Mouse (Mus musculus) layer of hippocampus, postnatal 25 days (tissue): Measurements from ENCODE around the gene Stc2. TPM values are rescaled to one million over a fixed set of nuclear protein-coding genes. Genes with fewer than 3 reads are reported as not detected.

Experiments
- DNase-seq, 2 experiments: peaks; one replicate each; pipeline ENCODE4 v3.0.0; 2022; ENCODE audit warnings: mixed read lengths in 2 of 2, low spot score in 1 of 2; ENCODE audit errors: extremely low spot score in 1 of 2
- total RNA-seq, 2 experiments: library from RNA; stranded (reverse); gene quantifications; 2 replicates each; pipeline ENCODE4 v1.2.3; 2021

Gene Stc2
- total RNA-seq, 2 experiments from 2014 or later = 4.7 to 4.9 TPM

DNA sequence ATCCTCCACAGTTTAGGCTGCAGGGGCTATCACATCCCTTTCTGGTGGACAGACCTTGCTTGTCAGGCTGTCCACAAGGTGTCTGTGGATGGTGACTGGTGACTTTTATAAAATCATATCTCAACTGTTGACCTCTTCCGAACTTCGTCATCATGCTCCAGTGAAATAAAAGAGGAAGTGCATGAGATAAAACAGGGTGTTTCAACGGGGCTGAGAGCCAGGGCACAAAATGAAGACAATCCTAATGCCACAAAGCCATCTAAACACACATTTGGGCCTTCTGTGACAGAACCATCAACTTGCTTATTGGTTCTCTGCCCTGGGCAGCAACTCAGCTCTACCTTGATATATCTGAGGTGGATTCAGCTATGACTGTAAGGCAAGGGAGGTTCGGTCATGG lies 3.0 kb downstream of the Stc2 start:
- no peak for DNase-seq

- no peak for DNase-seq
Observed at GRCm38 (mm10) chr11:31366421-31366820, 3.5 kb downstream of the Stc2 start.

DNA sequence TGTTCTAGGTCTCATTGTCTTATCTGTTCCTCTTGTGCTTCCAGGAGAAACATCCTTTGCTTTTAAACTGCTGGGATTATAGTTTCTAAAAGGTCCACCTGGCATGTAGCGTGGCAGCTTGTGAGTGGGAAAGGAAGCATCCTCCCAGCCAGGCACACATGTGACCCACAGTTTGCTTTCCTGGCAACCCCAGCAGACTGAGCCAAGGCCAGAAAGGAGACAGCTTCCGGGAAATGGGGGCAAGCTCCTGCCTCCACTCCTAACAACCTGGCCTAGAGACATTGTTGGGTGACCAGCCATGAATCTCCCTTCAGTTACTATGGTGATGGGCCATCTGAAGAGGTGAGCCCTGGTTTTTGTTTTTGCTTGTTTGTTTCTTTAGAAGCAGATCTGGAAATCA lies 3.9 kb downstream of the Stc2 start:
- DNase-seq = no peak

DNA sequence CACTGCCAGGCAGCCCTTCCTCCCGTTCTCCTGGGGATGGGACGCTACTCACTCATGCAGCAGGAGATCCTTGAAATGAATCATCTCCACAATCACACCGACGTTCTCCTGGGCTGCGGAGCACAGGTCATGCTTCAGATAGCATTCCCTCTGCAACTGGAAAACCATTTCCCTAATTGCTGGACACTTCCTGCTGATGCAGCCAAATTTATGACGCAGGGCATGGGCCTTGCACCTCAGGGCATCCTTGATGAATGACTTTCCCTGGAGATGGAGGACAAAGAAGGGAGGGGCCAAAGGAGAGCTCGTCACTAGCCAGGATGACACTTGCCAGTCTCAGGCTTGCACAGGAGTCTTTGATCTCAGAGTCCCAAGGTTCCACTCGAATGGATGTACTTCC lies 4.6 kb downstream of the Stc2 start:
- no peak for DNase-seq

- DNase-seq = no peak
Observed at GRCm38 (mm10) chr11:31362856-31363255, 7.0 kb downstream of the Stc2 start.

DNA sequence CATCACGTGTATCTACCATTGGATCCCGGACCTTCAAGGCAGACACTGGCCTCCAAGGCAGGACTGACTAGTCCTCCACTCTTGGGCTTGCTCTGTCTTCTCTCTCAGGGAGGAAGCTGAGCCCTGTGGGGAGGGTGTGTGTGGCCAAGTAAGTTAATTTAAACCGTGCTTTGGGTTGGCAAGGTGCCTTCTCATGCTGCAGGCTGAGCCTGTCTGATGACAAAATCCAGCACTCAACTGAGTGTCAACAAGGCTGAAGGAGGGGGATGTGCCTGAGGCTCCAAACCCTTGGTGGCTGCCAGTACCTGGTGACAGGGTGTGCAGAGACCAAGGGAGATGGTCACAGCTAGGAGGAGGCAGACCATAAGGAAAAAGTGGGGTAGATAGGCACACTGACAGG lies 7.5 kb downstream of the Stc2 start:
- no peak for DNase-seq

GRCm38 (mm10) chr11:31361047-31361446 lies 8.8 kb downstream of the Stc2 start:
- DNase-seq = no peak

- DNase-seq = no peak
Observed at GRCm38 (mm10) chr11:31359283-31359902, 10.5 kb downstream of the Stc2 start.

DNA sequence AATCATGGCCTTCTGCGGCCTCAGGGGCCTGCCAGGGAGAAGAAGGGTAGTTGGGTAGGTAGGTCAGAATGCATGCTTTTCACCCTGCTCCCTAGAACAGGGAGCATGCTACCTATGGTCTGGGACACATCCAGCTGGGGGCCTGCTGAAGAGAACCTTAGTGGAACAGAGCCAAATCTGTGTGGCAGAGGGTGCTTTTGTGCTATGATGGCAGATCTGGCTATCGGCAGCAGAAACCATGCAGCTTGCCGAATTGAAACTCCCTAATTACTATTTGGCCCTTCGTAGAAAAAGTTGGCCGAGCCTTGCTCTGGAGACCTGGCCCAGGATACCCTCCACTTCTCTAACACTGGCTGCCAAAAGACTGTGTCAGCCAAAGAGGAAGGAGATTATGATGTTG lies 11.4 kb downstream of the Stc2 start:
- DNase-seq = no peak

GRCm38 (mm10) chr11:31356866-31357265 lies 13.0 kb downstream of the Stc2 start:
- no peak for DNase-seq

GRCm38 (mm10) chr11:31355737-31356136 lies 14.1 kb downstream of the Stc2 start:
- no peak for DNase-seq

DNA sequence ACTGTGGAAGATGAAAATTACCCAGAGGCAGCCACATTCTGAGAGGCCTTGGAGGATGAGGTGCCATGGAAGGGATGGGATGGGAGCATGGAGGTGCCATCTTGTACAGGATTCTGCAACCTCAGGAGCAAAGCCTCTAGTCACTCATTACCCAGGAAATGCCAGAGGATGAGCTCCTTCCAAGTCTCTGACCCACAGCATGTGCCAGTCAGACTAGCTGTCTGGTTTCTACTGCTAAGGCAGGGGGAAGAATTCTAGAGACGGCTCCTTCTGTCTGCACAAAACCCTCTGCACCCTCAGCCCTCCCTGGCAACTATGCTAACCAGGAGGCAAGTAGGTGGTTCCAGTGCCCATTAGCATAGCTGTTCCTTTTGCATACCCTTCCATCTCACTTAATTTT lies 15.4 kb downstream of the Stc2 start:
- DNase-seq = no peak

Other genes starting within 250 kb of the Stc2 start
- not detected for gene Gm17332, start 187.6 kb downstream of the Stc2 start, total RNA-seq